Mouse (Mus musculus): ENCODE measurements around the gene Arhgef17.

Gene Arhgef17

DNA sequence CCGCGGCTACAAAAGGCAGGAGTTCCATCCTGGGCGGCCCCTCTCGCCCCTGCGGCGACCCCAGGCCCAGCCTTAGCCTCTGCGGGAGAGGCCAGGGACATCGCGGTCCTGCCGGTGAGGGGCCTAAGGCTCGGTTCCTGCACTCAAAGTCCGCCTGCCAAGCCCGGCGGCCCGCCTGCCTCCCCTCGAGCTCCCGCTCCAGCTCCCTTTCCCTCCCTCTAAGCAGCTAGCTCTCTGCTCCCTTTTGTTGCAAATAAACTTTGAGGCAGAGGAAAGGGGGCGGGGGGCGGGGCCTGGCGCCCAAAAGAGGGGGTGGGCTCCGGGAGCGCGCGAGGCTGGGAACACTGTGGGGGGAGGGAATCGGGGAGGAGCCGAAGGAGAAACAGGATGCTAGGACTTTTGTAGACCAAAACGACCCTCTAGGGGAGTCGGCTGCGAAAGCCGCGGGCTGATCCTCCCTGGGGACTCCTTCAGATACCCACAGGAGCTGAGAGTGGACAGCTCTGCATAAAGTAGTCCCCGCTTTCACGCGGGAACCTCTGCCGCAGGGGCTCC lies at the start of gene Arhgef17:
Gene Arhgef17 (minus strand): TSS at position 182 of the 555 bp plus-strand sequence.
- no peak for DNase-seq (ENCODE audit: low spot score in 2 of 2)

GRCm38 (mm10) chr7:100979175-100979574 lies 47.3 kb upstream of the Arhgef17 start:
- DNase-seq (ENCODE audit: low spot score in 2 of 2), result no peak

GRCm38 (mm10) chr7:100978171-100978570 lies 46.3 kb upstream of the Arhgef17 start:
- DNase-seq (ENCODE audit: low spot score in 2 of 2), result no peak

DNA sequence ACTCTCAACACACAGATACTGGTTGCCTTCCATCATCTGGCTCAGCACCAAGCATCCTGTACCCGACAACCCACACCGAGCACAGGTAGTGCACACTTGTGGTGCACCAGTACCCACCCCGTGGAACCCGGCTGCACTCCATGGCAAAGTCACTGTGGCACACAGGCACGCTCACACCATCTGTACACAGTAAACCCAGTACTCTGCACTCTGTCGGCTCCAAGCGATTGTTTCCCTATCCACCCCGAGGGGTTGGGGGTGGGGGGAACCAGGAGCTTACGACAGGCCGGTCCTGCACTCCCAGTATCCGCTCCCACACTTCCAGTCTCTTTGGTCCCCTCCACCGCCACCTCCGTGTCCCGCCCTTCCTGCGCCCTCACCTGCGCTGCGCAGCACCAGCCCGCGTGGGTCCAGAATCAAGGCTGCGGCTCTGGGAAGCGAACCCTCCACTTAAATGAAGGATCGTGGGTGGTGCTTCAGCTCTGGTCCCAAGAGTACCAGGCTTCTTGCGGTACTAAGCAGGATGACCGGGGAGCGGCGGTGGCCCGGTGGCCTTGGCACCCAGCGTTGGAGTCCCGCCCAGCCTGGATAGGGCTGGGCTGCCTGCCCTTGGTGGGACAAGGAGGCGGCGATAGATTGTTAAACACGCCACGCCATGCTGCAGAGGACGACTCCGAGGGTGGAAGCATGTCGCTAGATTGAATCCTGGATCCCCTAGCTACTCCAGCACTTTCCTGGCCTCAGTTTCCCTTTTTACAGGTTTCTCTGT lies 42.4 kb upstream of the Arhgef17 start, which contains the start of gene P2ry6:
Gene P2ry6 (minus strand): TSS at position 515 of the 769 bp plus-strand sequence.
- DNase-seq (ENCODE audit: low spot score in 2 of 2), result no peak

DNA sequence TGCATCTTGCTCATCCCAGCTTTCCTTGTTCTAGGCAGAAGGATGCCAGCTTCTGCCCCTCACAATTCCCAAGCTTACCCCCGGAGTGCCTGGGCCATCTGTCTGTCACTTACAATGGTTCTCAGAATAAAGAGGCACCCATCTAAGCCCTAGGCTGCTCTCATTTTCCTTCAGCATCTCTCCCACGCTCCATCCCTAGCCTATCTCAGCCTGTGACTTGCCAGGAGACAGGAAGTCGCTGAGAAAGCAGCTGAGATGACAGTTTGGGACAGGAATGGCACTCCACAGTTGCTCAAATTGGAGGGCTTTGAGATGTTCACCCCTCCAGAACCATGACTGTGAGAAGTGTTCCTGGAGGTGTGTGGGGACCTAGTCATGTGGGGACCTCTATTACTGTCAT lies 41.0 kb upstream of the Arhgef17 start:
- no peak for DNase-seq (ENCODE audit: low spot score in 2 of 2)

DNA sequence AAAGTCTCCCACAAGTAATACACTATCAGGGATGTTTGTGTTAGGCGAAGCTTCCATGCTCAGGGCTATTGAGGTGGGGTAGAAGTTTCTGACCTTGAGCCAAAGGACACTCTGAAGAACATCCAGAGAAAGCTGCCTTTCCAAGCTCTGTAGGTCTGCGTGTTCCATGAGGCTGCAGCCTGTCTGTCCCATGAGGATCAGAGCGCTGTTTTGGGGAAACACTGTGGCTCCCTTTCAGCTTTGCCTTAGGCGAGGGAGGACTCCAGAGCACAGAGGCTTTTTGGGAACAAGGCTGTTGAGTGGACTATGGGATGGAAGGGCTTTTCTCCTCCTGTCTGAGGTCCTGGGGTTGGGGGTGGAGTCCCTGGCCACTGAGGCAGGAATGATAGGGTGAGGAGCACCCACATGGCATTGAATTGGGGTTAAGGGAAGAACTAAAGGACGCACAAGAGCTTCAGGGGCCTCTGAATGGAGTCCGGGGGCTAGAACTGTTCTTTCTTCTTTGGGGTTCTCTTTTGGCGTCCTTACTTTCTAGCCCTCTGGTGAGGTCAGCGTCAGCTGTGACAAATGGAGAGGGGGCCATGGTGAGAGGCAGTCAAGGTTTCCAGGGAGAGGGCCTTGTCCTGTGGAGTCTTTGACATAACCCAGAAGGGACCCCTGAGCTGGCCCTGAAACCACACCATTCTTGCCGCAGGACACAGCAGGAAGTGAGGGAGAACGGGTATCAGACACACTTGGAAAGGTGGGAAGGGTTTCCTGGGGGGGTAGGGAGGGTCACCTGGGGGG lies 37.2 kb upstream of the Arhgef17 start:
- DNase-seq (ENCODE audit: low spot score in 2 of 2), result no peak

DNA sequence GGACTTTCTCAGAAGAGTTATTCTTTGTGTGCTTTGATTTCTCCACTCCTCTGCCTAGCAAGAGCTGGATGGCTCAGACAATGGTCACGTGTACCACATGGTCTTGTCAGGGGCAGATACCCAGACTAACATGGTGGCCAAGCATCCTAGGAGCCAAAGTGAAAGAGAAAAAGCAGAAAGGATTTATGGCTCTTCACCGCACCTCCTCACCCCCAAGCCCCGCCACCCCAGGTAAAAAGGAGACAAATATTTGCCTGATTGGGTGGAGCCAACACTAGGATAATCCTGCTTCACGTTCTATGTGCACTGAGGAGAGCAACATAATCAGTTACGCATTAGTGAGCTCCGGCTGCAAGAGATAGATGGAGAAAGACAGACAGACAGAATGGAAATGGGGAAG lies 36.5 kb upstream of the Arhgef17 start:
- no peak for DNase-seq (ENCODE audit: low spot score in 2 of 2)

- no peak for DNase-seq (ENCODE audit: low spot score in 2 of 2)
These were observed 35.9 kb upstream of the Arhgef17 start for GRCm38 (mm10) chr7:100967850-100968249.

GRCm38 (mm10) chr7:100966014-100966413 lies 34.1 kb upstream of the Arhgef17 start:
- DNase-seq (ENCODE audit: low spot score in 2 of 2), result no peak

DNA sequence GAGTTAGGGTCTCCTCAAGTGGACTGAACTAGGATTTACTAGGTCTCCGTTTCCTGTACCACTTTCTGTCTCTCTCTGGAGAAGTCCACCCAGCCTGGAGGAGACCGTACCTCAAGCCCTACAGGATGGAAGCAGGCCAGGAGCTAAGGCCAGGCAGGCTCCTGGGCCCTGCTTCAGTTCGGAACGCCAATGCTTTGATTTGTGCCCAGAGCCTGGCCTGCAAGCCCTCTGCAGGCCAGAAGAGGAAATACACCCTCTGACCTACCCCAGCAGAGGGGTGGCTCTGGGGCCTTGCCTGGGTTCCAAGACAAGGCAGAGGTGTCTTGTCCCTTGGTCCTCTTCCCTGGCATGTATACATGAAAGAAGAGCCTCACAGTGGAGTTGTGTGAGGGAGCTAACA lies 33.2 kb upstream of the Arhgef17 start:
- DNase-seq (ENCODE audit: low spot score in 2 of 2), result no peak

- DNase-seq (ENCODE audit: low spot score in 2 of 2), result no peak
These were observed 32.3 kb upstream of the Arhgef17 start for GRCm38 (mm10) chr7:100964242-100964641.

- DNase-seq (ENCODE audit: low spot score in 2 of 2), result no peak
These were observed 31.5 kb upstream of the Arhgef17 start for GRCm38 (mm10) chr7:100963381-100963780.

- DNase-seq (ENCODE audit: low spot score in 2 of 2), result no peak
These were observed 29.2 kb upstream of the Arhgef17 start for GRCm38 (mm10) chr7:100961146-100961545.

GRCm38 (mm10) chr7:100960462-100960861 lies 28.6 kb upstream of the Arhgef17 start:
- DNase-seq (ENCODE audit: low spot score in 2 of 2), result no peak

GRCm38 (mm10) chr7:100958426-100958825 lies 26.5 kb upstream of the Arhgef17 start:
- no peak for DNase-seq (ENCODE audit: low spot score in 2 of 2)

- no peak for DNase-seq (ENCODE audit: low spot score in 2 of 2)
These were observed 20.8 kb upstream of the Arhgef17 start for GRCm38 (mm10) chr7:100952686-100953085.

DNA sequence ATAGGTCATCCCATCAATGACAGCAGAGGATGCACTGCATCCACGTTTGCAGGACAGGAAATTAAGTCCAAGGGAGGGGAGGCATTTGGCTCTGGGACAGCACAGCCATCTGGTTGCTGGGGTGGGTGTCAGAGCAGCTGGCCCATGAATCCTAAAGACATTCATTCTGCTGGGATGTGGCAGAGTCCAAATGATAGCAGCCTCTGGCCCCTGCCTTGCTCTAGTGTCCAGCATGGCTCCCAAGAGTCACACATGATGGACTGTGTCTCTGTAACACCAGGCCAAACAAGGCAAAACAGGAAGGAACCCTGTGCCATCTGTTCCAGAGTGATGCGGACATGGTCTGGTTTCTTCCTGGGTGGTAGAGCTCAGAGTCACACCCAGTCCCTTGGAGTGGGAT lies 20.0 kb upstream of the Arhgef17 start:
- DNase-seq (ENCODE audit: low spot score in 2 of 2), result no peak

GRCm38 (mm10) chr7:100950481-100951010 lies 18.6 kb upstream of the Arhgef17 start:
- no peak for DNase-seq (ENCODE audit: low spot score in 2 of 2)

DNA sequence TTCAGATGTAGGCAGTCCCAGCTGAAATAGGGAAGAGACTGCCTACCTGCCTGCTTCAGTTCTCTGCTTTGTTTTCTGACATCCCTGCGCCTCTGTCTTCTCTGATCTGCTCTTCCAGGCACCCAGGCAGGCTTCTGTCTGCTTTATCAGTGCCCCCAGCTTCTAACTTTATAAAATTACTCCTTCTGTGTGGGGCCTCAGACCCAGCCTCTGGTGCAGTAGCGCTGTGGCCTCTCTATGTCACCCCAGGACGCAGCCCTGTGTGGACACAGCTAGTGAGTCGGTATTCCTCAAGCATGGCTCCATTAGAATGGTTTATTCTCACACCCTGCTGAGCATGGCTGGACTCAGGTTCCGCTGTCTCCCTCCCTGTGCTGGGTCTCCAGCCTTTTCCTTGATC lies 18.1 kb upstream of the Arhgef17 start:
- no peak for DNase-seq (ENCODE audit: low spot score in 2 of 2)

GRCm38 (mm10) chr7:100944738-100945137 lies 12.8 kb upstream of the Arhgef17 start:
- DNase-seq (ENCODE audit: low spot score in 2 of 2), result no peak

GRCm38 (mm10) chr7:100944306-100944705 lies 12.4 kb upstream of the Arhgef17 start:
- no peak for DNase-seq (ENCODE audit: low spot score in 2 of 2)

Data from frontal cortex, postnatal 36 days (tissue).